Mouse (Mus musculus): ENCODE measurements at regions not wholly inside any gene's neighbourhood (a gene's known extent, or its start where the extent isn't known, plus 50 kb on each side); places are given as distances from the start of the nearest gene placed in this dataset.

- DNase-seq (ENCODE audit: low read depth, low spot score): no peak
Observed at GRCm38 (mm10) chr7:136161526-136161925, 445.4 kb upstream of the Mki67 start.

GRCm38 (mm10) chr7:136164834-136165233, 448.7 kb upstream of the Mki67 start:
- DNase-seq (ENCODE audit: low read depth, low spot score): no peak

GRCm38 (mm10) chr7:136169261-136169660, 453.1 kb upstream of the Mki67 start:
- no peak for DNase-seq (ENCODE audit: low read depth, low spot score)

- no peak for DNase-seq (ENCODE audit: low read depth, low spot score)
Observed at GRCm38 (mm10) chr7:136176373-136176772, 460.2 kb upstream of the Mki67 start.

GRCm38 (mm10) chr7:136180996-136181395, 464.8 kb upstream of the Mki67 start:
- no peak for DNase-seq (ENCODE audit: low read depth, low spot score)

GRCm38 (mm10) chr7:136182101-136182500, 465.9 kb upstream of the Mki67 start:
- DNase-seq (ENCODE audit: low read depth, low spot score): no peak

GRCm38 (mm10) chr7:136196424-136197160, 480.4 kb upstream of the Mki67 start:
- no peak for DNase-seq (ENCODE audit: low read depth, low spot score)

GRCm38 (mm10) chr7:136208879-136209278, 492.7 kb upstream of the Mki67 start:
- DNase-seq (ENCODE audit: low read depth, low spot score): no peak

- DNase-seq (ENCODE audit: low read depth, low spot score): no peak
Observed at GRCm38 (mm10) chr7:136209299-136210171, 493.4 kb upstream of the Mki67 start.

GRCm38 (mm10) chr7:136212492-136212891, 496.3 kb upstream of the Mki67 start:
- no peak for DNase-seq (ENCODE audit: low read depth, low spot score)

- no peak for DNase-seq (ENCODE audit: low read depth, low spot score)
Observed at GRCm38 (mm10) chr7:136213057-136213961, 497.1 kb upstream of the Mki67 start.

- no peak for DNase-seq (ENCODE audit: low read depth, low spot score)
Observed at GRCm38 (mm10) chr7:136213962-136214308, 497.8 kb upstream of the Mki67 start.

- DNase-seq (ENCODE audit: low read depth, low spot score): no peak
Observed at GRCm38 (mm10) chr7:136214415-136214814, 498.3 kb upstream of the Mki67 start.

GRCm38 (mm10) chr7:136216734-136217133, 500.6 kb upstream of the Mki67 start:
- no peak for DNase-seq (ENCODE audit: low read depth, low spot score)

- no peak for DNase-seq (ENCODE audit: low read depth, low spot score)
Observed at GRCm38 (mm10) chr7:136219564-136220244, 503.5 kb upstream of the Mki67 start.

- DNase-seq (ENCODE audit: low read depth, low spot score): peak; percentile 19
Observed at GRCm38 (mm10) chr7:136220245-136221167, 504.3 kb upstream of the Mki67 start.

- no peak for DNase-seq (ENCODE audit: low read depth, low spot score)
Observed at GRCm38 (mm10) chr7:136221620-136222019, 505.5 kb upstream of the Mki67 start.

- no peak for DNase-seq (ENCODE audit: low read depth, low spot score)
Observed at GRCm38 (mm10) chr7:136226031-136226430, 509.9 kb upstream of the Mki67 start.

GRCm38 (mm10) chr7:136228331-136228730, 512.2 kb upstream of the Mki67 start:
- DNase-seq (ENCODE audit: low read depth, low spot score): no peak

- no peak for DNase-seq (ENCODE audit: low read depth, low spot score)
Observed at GRCm38 (mm10) chr7:136229592-136229991, 513.4 kb upstream of the Mki67 start.

Data from brain, adult 2 months (tissue).